Mouse (Mus musculus) common myeloid progenitor, adult 5-6 weeks (primary cell): ENCODE data around the gene Asb5. TPM values are rescaled to one million over a fixed set of nuclear protein-coding genes. Genes with fewer than 3 reads are reported as not detected.
"Not testable (repeated sequence)": the region's sequence is repeated elsewhere in the genome, so short reads cannot be mapped to it uniquely, and the experiment has no call there.

Source experiments
- ATAC-seq: replicated peaks from 2 replicates; pipeline ENCODE4 v1.8.0; 2016; ENCODE audit warnings: low read depth, mild to moderate bottlenecking, moderate TSS enrichment, inconsistent platforms; ENCODE audit not compliant: poor library complexity, severe bottlenecking
- total RNA-seq: library from RNA; stranded (forward); fragments of 200-1000, 187-1606 nt; gene quantifications from 2 replicates; pipeline ENCODE4 v1.2.3, GENCODE M21; 2017

Gene Asb5
- total RNA-seq, 1 experiment from 2014 or later = not detected

DNA sequence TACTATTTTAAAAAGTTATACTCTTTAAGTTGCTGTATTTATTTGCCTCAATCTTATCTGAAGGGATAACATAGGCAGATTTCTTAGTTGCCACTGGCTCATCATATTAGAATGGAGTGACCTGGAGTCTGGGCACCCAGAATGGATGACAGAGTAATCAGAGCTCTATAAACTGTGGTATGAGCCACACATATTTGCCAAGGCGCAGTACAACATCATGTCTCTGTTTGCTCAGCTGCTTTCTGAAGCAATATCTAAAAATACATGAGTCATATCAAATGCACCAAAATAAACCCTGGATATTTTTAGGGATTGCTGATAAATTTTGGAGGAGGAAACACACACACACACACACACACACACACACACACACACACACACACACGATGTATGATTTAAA is 80.0 kb downstream of the Asb5 start:
- no peak for ATAC-seq

DNA sequence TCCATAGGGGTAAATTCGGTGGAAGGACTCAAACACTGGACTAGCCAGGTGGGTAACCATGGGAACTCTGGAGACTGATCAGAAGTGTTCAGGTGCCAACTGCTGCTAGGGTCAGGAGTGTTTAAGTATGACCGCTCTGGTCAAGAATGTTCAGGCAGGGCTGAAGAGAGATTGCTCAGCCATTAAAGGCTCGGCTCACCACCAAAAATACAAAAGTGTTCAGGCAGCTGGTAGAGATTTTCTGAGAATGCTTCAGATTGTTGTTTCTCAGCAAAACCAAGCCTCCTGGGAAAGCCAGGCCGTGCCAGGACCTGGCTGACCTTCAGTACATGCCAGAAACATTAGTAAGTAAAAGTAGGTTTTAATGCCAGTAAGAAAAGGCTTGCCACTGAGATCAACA is 80.9 kb downstream of the Asb5 start:
- no peak for ATAC-seq

DNA sequence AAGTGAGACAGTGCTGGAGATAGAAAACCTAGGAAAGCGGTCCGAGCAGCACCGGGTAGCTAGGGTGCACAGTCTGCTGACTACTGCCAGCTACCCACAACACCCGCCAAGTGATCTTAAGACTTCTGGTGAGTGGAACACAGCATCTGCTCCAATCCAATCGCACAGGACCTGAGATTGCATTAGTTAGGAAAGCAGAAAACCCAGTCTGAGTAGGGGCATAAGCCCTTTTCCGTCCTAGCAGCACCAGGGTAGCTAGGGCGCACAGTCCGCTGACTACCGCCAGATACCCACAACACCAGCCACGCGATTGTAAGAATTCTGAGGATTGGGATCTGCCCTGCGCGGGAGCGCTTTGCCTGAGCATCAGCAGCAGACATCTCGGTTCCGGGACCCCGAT is 87.3 kb downstream of the Asb5 start:
- not testable (repeated sequence) for ATAC-seq

Other genes starting within 250 kb of the Asb5 start
- 123 and 128 TPM in 2 replicates for gene Spcs3, start 418 bp downstream of the Asb5 start, total RNA-seq
- not detected in 2 replicates for gene Spata4, start 71.2 kb downstream of the Asb5 start, total RNA-seq